Mouse (Mus musculus) lung, embryonic 16.5 days (tissue): ENCODE measurements around the gene N4bp2l1. TPM values are rescaled to one million over a fixed set of nuclear protein-coding genes. Genes with fewer than 3 reads are reported as not detected.

Experiments used
- ATAC-seq: fragments of 200-750 bp; cut with Nextera tagmentation; 2 replicates; pipeline ENCODE4 v1.8.0; 2017; ENCODE audit warnings: low read depth, mild to moderate bottlenecking, moderate library complexity
- H3K27ac ChIP-seq: fragments of 300-500 bp; sonication (generic); 2 replicates; pipeline ENCODE4 v1.5.1; 2014; ENCODE audit warnings: mild to moderate bottlenecking, control low read depth, low read length
- H3K27me3 ChIP-seq: fragments of 300-500 bp; sonication (generic); 2 replicates; pipeline ENCODE4 v1.6.1; 2014; ENCODE audit warnings: low read depth, low read length, mixed read lengths; ENCODE audit not compliant: control insufficient read depth, insufficient read depth
- H3K36me3 ChIP-seq: fragments of 300-500 bp; sonication (generic); 2 replicates; pipeline ENCODE4 v1.6.1; 2014; ENCODE audit warnings: low read length; ENCODE audit not compliant: control insufficient read depth, insufficient read depth
- H3K4me1 ChIP-seq: fragments of 300-500 bp; sonication (generic); replicated peaks from 2 replicates; pipeline ENCODE4 v1.6.1; 2014; ENCODE audit warnings: low read length, mixed read lengths; ENCODE audit not compliant: control insufficient read depth, insufficient read depth
- H3K4me2 ChIP-seq: fragments of 300-500 bp; sonication (generic); 2 replicates; pipeline ENCODE4 v1.6.1; 2014; ENCODE audit warnings: low read depth, low read length, control low read depth
- H3K4me3 ChIP-seq: fragments of 300-500 bp; sonication (generic); 2 replicates; pipeline ENCODE4 v1.5.1; 2014; ENCODE audit warnings: mild to moderate bottlenecking, low read length, control low read depth
- H3K9ac ChIP-seq: fragments of 300-500 bp; sonication (generic); 2 replicates; pipeline ENCODE4 v1.6.1; 2014; ENCODE audit warnings: low read length, control low read depth
- H3K9me3 ChIP-seq: fragments of 300-500 bp; sonication (generic); 2 replicates; pipeline ENCODE4 v1.6.1; 2016; ENCODE audit warnings: low read length; ENCODE audit not compliant: control insufficient read depth
- WGBS: fragments of 180-500 bp; shearing (Covaris S2); extraction: QIAGEN DNeasy Blood & Tissue Kit; methylation state at CpG from one replicate; pipeline ENCODE4 v1.1.7; 2014; 5-methylcytosine and 5-hydroxymethylcytosine counted together
- polyA plus RNA-seq: library from polyadenylated mRNA; unstranded; fragments of >200 nt; fragmentation: Nextera tagmentation; extraction: Ambion mirVana; gene quantifications from 2 replicates; pipeline ENCODE4 v1.2.1, GENCODE M21; 2015

Gene N4bp2l1
- polyA plus RNA-seq, 1 experiment from 2014 or later, result 5.7 TPM

DNA sequence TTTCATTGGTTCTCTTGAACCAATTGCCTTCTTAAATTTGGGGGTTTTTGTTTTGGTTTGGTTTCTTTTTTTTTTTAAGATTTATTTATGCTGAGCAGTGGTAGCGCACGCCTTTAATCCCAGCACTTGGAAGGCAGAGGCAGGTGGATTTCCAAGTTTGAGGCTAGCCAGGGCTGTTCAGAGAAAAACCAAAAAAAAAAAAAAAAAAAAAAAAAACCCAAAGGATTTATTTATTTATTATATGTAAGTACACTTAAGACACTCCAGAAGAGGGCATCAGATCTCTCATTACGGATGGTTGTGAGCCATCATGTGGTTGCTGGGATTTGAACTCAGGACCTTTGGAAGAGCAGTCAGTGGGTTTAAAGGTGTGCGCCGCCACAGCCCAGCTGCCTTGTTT, 36.1 kb downstream of the N4bp2l1 start:
- Histone ChIP-seq H3K9me3 (no peaks in the 10 kb centered on the region), H3K36me3 (peaks cover 22% of the 10 kb centered on the region), H3K9ac (no peak overlapping the region), H3K27ac (no peak overlapping the region), H3K4me3 (no peak overlapping the region), H3K27me3 (no peaks in the 10 kb centered on the region), H3K4me2 (no peak overlapping the region), H3K4me1 (no peaks in the 10 kb centered on the region)
- 91% methylated on average over 5 of the region's 5 CpGs for WGBS
- no peak for ATAC-seq

DNA sequence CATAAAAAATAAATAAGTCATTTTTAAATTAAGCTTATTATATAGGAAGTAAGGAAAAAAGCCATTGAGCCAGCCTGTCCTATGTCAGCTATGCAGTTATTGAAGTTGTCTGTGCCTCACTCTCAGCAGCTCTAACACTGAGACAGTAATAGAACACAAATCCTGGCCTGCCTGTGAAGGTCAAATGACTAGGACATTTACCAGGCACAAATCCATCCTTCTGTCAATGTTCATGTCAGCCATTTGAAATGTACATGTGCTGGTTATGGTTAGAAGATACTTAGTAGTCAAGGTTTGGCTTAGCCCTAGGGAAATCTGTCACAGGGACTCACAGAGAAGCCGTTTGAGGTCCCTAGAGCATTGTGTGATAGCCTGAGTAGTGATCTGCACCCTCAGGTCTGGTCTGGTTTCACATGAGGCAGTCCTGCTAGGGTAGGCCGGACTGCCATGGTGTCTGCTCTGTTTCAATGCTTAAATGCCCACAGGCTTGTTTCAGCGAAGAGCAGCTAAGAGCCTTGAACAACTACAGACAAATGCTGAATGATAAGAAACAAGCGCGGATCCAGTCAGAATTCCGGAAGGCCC, 37.4 kb downstream of the N4bp2l1 start:
- Histone ChIP-seq H3K9me3 (no peaks in the 10 kb centered on the region), H3K4me2 (no peak overlapping the region), H3K4me1 (no peaks in the 10 kb centered on the region), H3K27me3 (no peaks in the 10 kb centered on the region), H3K4me3 (no peak overlapping the region), H3K36me3 (peaks cover 24% of the 10 kb centered on the region), H3K9ac (no peak overlapping the region), H3K27ac (no peak overlapping the region)
- 94% methylated on average over 6 of the region's 6 CpGs for WGBS
- no peak for ATAC-seq

DNA sequence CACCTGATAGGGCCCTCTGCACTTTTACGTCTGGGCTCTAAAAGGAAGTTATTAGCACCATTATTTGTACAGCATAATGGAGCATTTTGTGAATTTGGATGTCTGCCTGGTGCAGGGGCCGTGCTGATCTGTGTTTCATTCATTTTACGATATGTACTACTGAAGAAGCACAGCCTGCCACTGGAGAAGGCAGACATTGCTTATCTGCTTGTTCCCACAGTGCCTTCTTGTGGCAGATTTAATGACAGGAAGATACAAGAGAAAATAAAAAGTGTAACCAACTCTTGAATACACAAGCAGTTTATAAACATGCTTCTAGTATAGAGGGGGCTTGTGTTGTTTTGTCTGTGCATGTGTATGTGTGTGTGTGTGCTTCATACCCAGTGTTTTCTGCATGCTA, 45.4 kb downstream of the N4bp2l1 start:
- H3K36me3 ChIP-seq, result peaks cover 10% of the 10 kb centered on the region; the same call in 1 of the 2 replicates
- ATAC-seq, result no peak; the same call in 1 of the 2 replicates

DNA sequence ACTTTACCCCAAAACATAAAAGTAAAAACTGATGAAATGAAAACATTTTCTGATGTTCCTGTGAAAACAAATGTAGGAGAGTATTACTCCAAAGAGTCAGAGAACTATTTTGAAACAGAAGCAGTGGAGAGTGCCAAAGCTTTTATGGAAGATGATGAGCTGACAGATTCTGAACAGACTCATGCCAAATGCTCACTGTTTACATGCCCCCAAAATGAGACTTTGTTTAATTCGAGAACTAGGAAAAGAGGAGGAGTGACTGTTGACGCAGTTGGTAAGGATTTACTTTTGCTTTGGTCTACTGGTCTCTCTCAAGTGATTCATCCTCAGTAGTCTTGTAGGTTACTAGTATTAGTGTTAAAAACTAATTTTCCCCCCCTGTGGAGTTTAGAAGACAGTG, 53.8 kb downstream of the N4bp2l1 start:
- ATAC-seq, result peak; percentile 85
- no peak overlapping the region for H3K4me3 ChIP-seq
- 57% methylated on average over 2 of the region's 2 CpGs for WGBS
- no peak overlapping the region for H3K4me2 ChIP-seq
- H3K27me3 ChIP-seq, result no peaks in the 10 kb centered on the region
- 0 out of 2 replicates have a peak, but pooled peaks cover 2% of the 10 kb centered on the region for H3K4me1 ChIP-seq
- no peak overlapping the region for H3K27ac ChIP-seq
- H3K9me3 ChIP-seq, result no peaks in the 10 kb centered on the region
- H3K36me3 ChIP-seq, result peaks cover 18% of the 10 kb centered on the region
- H3K9ac ChIP-seq, result no peak overlapping the region

More for the DNA sequence above, 45.4 kb downstream of the N4bp2l1 start:
- no peaks in the 10 kb centered on the region for H3K4me1 ChIP-seq
- H3K9ac ChIP-seq, result no peak overlapping the region
- 39% methylated on average over 3 of the region's 3 CpGs for WGBS
- H3K4me3 ChIP-seq, result no peak overlapping the region
- no peaks in the 10 kb centered on the region for H3K27me3 ChIP-seq
- H3K4me2 ChIP-seq, result no peak overlapping the region
- H3K27ac ChIP-seq, result no peak overlapping the region
- H3K9me3 ChIP-seq, result no peaks in the 10 kb centered on the region

DNA sequence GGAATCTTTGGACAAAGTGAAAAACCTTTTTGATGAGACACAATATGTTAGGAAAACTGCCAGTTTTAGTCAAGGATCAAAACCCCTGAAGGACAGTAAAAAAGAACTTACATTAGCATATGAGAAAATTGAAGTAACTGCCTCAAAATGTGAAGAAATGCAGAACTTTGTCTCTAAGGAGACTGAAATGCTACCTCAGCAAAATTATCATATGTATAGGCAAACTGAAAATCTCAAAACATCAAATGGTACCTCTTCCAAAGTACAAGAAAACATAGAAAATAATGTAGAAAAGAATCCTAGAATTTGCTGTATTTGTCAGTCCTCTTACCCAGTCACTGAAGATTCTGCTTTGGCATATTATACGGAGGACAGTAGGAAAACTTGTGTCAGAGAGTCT, 55.7 kb downstream of the N4bp2l1 start:
- H3K9ac ChIP-seq, result no peak overlapping the region
- no peaks in the 10 kb centered on the region for H3K27me3 ChIP-seq
- H3K4me3 ChIP-seq, result no peak overlapping the region
- no peak overlapping the region for H3K4me2 ChIP-seq
- WGBS, result 98% methylated on average over 1 of the region's 1 CpGs
- no peak overlapping the region for H3K27ac ChIP-seq
- no peak for ATAC-seq
- H3K4me1 ChIP-seq, result 0 out of 2 replicates have a peak, but pooled peaks cover 2% of the 10 kb centered on the region
- no peaks in the 10 kb centered on the region for H3K9me3 ChIP-seq
- peaks cover 27% of the 10 kb centered on the region for H3K36me3 ChIP-seq

DNA sequence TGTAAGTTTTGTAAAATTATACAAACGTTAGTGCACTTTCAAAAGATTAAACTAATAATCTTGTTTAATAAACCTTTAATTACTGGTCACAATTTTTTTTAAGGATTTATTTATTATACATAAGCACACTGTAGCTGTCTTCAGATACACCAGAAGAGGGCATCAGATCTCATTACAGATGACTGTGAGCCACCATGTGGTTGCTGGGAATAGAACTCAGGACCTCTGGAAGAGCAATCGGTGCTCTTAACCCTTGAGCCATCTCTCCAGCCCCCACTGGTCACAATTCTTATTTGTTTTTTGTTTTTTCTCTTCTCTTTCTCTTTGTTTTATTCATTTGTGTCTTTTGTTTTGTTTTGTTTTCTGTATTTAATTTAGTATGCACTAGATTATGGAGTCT, 71.7 kb downstream of the N4bp2l1 start:
- Histone ChIP-seq H3K4me1 (0 out of 2 replicates have a peak, but pooled peaks cover 5% of the 10 kb centered on the region), H3K9me3 (no peaks in the 10 kb centered on the region), H3K4me2 (no peak overlapping the region), H3K27ac (no peak overlapping the region), H3K4me3 (no peak overlapping the region), H3K36me3 (0 out of 2 replicates have a peak, but pooled peaks cover 2% of the 10 kb centered on the region), H3K27me3 (no peaks in the 10 kb centered on the region), H3K9ac (no peak overlapping the region)
- 75% methylated on average over 2 of the region's 2 CpGs for WGBS
- no peak for ATAC-seq

DNA sequence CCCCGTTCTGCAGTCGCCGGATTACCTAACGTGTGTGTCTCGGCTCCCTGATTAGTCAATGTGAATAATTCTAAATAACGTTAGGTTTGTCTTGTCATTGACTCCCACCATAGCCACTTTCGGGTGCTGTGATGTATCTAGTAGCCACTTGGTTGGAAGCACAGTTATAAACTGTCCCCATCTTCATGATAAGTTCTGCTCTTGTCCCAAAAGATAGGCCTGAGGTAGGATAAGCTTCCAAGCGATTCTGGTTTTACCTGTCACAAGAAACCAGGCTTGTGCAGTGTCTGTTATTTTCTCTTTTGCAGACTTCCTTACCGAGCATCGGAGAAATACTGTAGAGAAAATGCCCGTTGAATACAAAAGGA, 74.1 kb downstream of the N4bp2l1 start:
- H3K27ac ChIP-seq, result peak overlapping the region; percentile 88
- no peaks in the 10 kb centered on the region for H3K27me3 ChIP-seq
- H3K4me1 ChIP-seq, result 0 out of 2 replicates have a peak, but pooled peaks cover 5% of the 10 kb centered on the region
- 4% methylated on average over 11 of the region's 11 CpGs for WGBS
- H3K4me3 ChIP-seq, result peak overlapping the region; percentile 90
- H3K36me3 ChIP-seq, result no peaks in the 10 kb centered on the region
- H3K9ac ChIP-seq, result peak overlapping the region; percentile 95
- H3K4me2 ChIP-seq, result peak overlapping the region; percentile 77
- H3K9me3 ChIP-seq, result no peaks in the 10 kb centered on the region
- no peak for ATAC-seq

- no peaks in the 10 kb centered on the region for H3K36me3 ChIP-seq
- H3K4me2 ChIP-seq, result peak within 1 kb of the TSS; percentile 77
- no peaks in the 10 kb centered on the region for H3K9me3 ChIP-seq
- no peaks in the 10 kb centered on the region for H3K27me3 ChIP-seq
- WGBS, result 4% methylated on average over 57 of the region's 63 CpGs
- ATAC-seq, result peak; percentile 97
- peak within 1 kb of the TSS; percentile 88 for H3K27ac ChIP-seq
- H3K9ac ChIP-seq, result peak within 1 kb of the TSS; percentile 95
- peak within 1 kb of the TSS; percentile 90 for H3K4me3 ChIP-seq
- 0 out of 2 replicates have a peak, but pooled peaks cover 5% of the 10 kb centered on the region for H3K4me1 ChIP-seq
These were observed 74.8 kb downstream of the N4bp2l1 start, which contains the start of gene Brca2 for GRCm38 (mm10) chr5:150521937-150522866. TSS of gene Brca2 (plus strand) at chr5:150522630.
